Mouse (Mus musculus) midbrain, embryonic 13.5 days (tissue): ENCODE results near the gene Popdc2. TPM values are rescaled to one million over a fixed set of nuclear protein-coding genes. Genes with fewer than 3 reads are reported as not detected.

Experiments
- ATAC-seq: fragments of 200-750 bp; cut with Nextera tagmentation; 2 replicates; pipeline ENCODE4 v1.8.0; 2017; ENCODE audit warnings: mild to moderate bottlenecking, moderate TSS enrichment, moderate library complexity
- H3K27ac ChIP-seq: fragments of 300-500 bp; sonication (generic); 2 replicates; pipeline ENCODE4 v1.5.1; 2015; ENCODE audit warnings: inconsistent platforms, mild to moderate bottlenecking, moderate library complexity
- H3K27me3 ChIP-seq: fragments of 300-500 bp; sonication (generic); 2 replicates; pipeline ENCODE4 v1.6.1; 2015; ENCODE audit warnings: mild to moderate bottlenecking, inconsistent platforms
- H3K36me3 ChIP-seq: fragments of 300-500 bp; sonication (generic); 2 replicates; pipeline ENCODE4 v1.6.1; 2015; ENCODE audit warnings: mild to moderate bottlenecking, inconsistent platforms
- H3K4me1 ChIP-seq: fragments of 300-500 bp; sonication (generic); replicated peaks from 2 replicates; pipeline ENCODE4 v1.6.1; 2015; ENCODE audit warnings: inconsistent platforms
- H3K4me2 ChIP-seq: fragments of 300-500 bp; sonication (generic); replicated peaks from 2 replicates; pipeline ENCODE4 v1.6.1; 2015; ENCODE audit warnings: moderate library complexity, mild to moderate bottlenecking, inconsistent platforms
- H3K4me3 ChIP-seq: fragments of 300-500 bp; sonication (generic); replicated peaks from 2 replicates; pipeline ENCODE4 v1.5.1; 2015; ENCODE audit warnings: mild to moderate bottlenecking, inconsistent platforms
- H3K9ac ChIP-seq: fragments of 300-500 bp; sonication (generic); replicated peaks from 2 replicates; pipeline ENCODE4 v1.6.1; 2015; ENCODE audit warnings: mild to moderate bottlenecking, inconsistent platforms
- H3K9me3 ChIP-seq: fragments of 300-500 bp; sonication (generic); 2 replicates; pipeline ENCODE4 v1.6.1; 2016; ENCODE audit warnings: mild to moderate bottlenecking, inconsistent platforms
- WGBS: fragments of 180-500 bp; shearing (Covaris S2); methylation state at CpG from one replicate; pipeline ENCODE4 v1.1.7; 2015; 5-methylcytosine and 5-hydroxymethylcytosine counted together
- polyA plus RNA-seq: library from polyadenylated mRNA; unstranded; fragments of >200 nt; fragmentation: Nextera tagmentation; extraction: Ambion mirVana; gene quantifications from 2 replicates; pipeline ENCODE4 v1.2.1, GENCODE M21; 2015

The Popdc2 gene
- polyA plus RNA-seq, 1 experiment from 2014 or later, result 0.51 TPM

GRCm38 (mm10) chr16:38370633-38371374, 8.8 kb downstream of the Popdc2 start:
- no peaks in the 10 kb centered on the region for H3K9me3 ChIP-seq
- WGBS, result 89% methylated on average over 8 of the region's 8 CpGs
- no peak overlapping the region for H3K9ac ChIP-seq
- no peaks in the 10 kb centered on the region for H3K27me3 ChIP-seq
- H3K4me1 ChIP-seq, result peaks cover 1% of the 10 kb centered on the region; the same call in 1 of the 2 replicates
- H3K36me3 ChIP-seq, result no peaks in the 10 kb centered on the region
- H3K27ac ChIP-seq, result no peak overlapping the region
- H3K4me2 ChIP-seq, result no peak overlapping the region
- H3K4me3 ChIP-seq, result no peak overlapping the region
- no peak for ATAC-seq

DNA sequence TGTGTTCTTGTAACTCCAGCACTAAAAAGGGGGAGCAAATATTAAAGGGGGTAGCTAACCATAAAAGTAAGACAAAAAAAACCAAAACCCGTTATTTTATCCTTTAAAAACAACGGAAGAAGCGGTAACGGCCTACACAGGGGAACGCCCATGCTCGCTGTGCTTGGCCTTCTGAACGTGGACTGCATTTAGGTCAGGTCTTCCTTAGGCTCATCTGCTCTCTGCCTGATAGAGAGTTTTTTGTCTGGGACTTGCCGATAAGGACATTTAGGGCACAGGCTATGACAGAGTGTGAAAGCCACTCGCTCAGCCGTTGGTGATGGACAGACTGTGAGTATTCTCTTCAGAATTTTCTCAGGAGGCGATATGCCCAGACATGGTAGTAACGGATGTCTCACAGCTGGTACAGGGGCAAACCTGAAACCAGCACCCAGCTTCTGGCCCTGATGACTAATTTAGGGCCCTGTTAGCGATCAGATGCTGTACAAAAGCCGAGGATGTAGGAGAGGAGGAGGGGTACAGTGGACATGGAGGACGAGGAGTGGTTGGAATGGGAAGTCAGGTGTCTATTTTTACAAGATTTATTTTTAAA, 9.8 kb downstream of the Popdc2 start:
- Histone ChIP-seq H3K36me3 (no peaks in the 10 kb centered on the region), H3K4me3 (no peak overlapping the region), H3K9ac (no peak overlapping the region), H3K27me3 (no peaks in the 10 kb centered on the region), H3K9me3 (no peaks in the 10 kb centered on the region), H3K4me1 (peaks cover 10% of the 10 kb centered on the region), H3K27ac (no peak overlapping the region), H3K4me2 (no peak overlapping the region)
- no peak for ATAC-seq
- 90% methylated on average over 15 of the region's 15 CpGs for WGBS

DNA sequence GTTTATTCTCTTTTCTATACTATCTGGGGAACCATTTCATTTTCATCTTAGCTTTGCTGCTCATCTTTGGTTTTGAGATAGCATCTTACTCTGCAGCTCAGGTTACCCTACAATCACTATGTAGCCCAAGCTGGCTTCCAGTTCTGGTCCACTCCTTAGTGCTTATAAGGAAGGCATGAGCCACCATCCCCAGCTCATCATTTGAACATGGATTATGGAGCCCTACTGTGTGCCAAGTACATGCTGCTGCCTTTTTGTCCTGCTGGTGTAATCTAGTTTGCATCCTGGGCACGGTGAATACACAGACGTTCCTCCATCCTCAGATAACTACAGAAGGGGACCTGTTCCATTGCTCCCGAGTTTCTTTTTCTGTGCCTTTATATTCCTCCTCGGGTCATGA, 10.9 kb downstream of the Popdc2 start:
- Histone ChIP-seq H3K9ac (no peak overlapping the region), H3K27ac (no peak overlapping the region), H3K4me3 (no peak overlapping the region), H3K27me3 (no peaks in the 10 kb centered on the region), H3K36me3 (no peaks in the 10 kb centered on the region), H3K4me2 (no peak overlapping the region), H3K4me1 (peaks cover 14% of the 10 kb centered on the region), H3K9me3 (no peaks in the 10 kb centered on the region)
- 81% methylated on average over 4 of the region's 4 CpGs for WGBS
- ATAC-seq, result no peak

- Histone ChIP-seq H3K4me1 (peaks cover 14% of the 10 kb centered on the region), H3K27me3 (no peaks in the 10 kb centered on the region), H3K4me2 (no peak overlapping the region), H3K27ac (no peak overlapping the region), H3K9ac (no peak overlapping the region), H3K4me3 (no peak overlapping the region), H3K9me3 (no peaks in the 10 kb centered on the region), H3K36me3 (no peaks in the 10 kb centered on the region)
- no peak for ATAC-seq
- 81% methylated on average over 10 of the region's 10 CpGs for WGBS
Measured at GRCm38 (mm10) chr16:38373439-38373838, 11.4 kb downstream of the Popdc2 start.

- no peak overlapping the region for H3K9ac ChIP-seq
- H3K4me3 ChIP-seq, result no peak overlapping the region
- WGBS, result 83% methylated on average over 16 of the region's 16 CpGs
- no peaks in the 10 kb centered on the region for H3K27me3 ChIP-seq
- no peaks in the 10 kb centered on the region for H3K36me3 ChIP-seq
- ATAC-seq, result no peak
- no peaks in the 10 kb centered on the region for H3K9me3 ChIP-seq
- no peak overlapping the region for H3K27ac ChIP-seq
- H3K4me1 ChIP-seq, result peaks cover 14% of the 10 kb centered on the region
- no peak overlapping the region for H3K4me2 ChIP-seq
Measured at GRCm38 (mm10) chr16:38373941-38374340, 11.9 kb downstream of the Popdc2 start.

GRCm38 (mm10) chr16:38374379-38375140, 12.6 kb downstream of the Popdc2 start:
- no peak overlapping the region for H3K4me3 ChIP-seq
- no peaks in the 10 kb centered on the region for H3K9me3 ChIP-seq
- H3K27me3 ChIP-seq, result no peaks in the 10 kb centered on the region
- WGBS, result 88% methylated on average over 10 of the region's 10 CpGs
- no peak overlapping the region for H3K4me2 ChIP-seq
- ATAC-seq, result no peak
- no peaks in the 10 kb centered on the region for H3K36me3 ChIP-seq
- no peak overlapping the region for H3K9ac ChIP-seq
- H3K27ac ChIP-seq, result no peak overlapping the region
- peaks cover 14% of the 10 kb centered on the region for H3K4me1 ChIP-seq

DNA sequence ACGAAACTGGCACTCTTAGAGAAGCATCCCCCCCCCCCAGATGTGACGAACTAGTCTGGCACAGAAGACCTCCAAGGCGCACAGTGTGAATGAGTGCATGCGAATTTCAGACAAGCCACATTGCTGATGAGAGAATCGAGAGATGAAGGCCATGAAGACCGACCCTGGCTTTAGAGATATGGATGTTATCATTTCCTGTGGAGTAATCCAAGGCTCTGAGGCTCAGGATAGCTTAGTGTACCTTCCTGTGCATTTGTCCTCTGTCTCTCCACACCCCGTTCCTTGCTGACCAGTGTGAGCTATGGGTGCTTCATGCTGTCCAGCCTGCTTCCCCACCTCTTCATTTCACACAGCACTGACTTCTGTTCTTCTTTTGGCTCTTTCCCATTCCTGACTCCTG, 13.2 kb downstream of the Popdc2 start:
- H3K36me3 ChIP-seq, result no peaks in the 10 kb centered on the region
- H3K4me1 ChIP-seq, result peaks cover 14% of the 10 kb centered on the region
- no peaks in the 10 kb centered on the region for H3K27me3 ChIP-seq
- no peak overlapping the region for H3K9ac ChIP-seq
- ATAC-seq, result no peak
- H3K27ac ChIP-seq, result no peak overlapping the region
- WGBS, result 88% methylated on average over 7 of the region's 7 CpGs
- no peak overlapping the region for H3K4me3 ChIP-seq
- H3K9me3 ChIP-seq, result no peaks in the 10 kb centered on the region
- no peak overlapping the region for H3K4me2 ChIP-seq

DNA sequence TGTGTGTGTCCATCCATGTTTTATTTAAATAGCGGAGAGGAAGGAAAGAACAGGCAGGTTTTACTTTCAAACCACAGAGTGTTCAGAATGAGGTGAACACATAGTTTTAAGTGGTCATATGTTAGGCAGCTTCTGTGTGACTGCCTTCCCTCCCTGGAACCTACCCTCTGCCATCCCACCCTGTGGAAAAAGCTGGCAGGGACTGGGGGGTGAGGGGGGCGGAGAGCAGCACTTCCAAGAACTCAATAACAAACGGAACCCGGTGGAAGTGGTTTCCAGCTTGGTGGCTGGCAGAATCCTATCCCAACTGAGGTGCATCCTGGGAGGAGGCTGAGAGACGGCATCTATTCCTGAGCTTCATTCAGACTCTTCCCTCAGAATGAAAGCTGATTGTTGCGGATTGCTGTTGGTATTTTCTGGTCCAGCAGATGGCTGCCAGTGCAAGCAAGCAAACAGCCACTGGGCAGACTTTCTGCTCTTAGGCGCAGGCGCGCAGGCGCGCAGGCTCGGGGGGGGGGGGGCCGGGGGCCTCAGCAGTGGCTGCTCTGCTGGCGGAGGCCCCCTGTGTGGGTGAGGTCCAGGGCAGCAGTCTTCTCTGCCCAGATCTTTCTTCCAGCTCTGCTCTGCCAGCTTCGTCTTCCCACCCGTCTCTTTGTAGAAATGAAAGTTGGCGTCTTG, 14.3 kb downstream of the Popdc2 start:
- 31% methylated on average over 16 of the region's 17 CpGs for WGBS
- no peaks in the 10 kb centered on the region for H3K36me3 ChIP-seq
- ATAC-seq, result peak; percentile 92

GRCm38 (mm10) chr16:38376841-38377249, 14.8 kb downstream of the Popdc2 start:
- WGBS, result 56% methylated on average over 8 of the region's 8 CpGs

More for the DNA sequence above, 14.3 kb downstream of the Popdc2 start:
- Histone ChIP-seq H3K9ac (peak overlapping the region; percentile 61), H3K27ac (peak overlapping the region; percentile 76), H3K4me3 (peak overlapping the region; percentile 24), H3K4me2 (peak overlapping the region; percentile 50), H3K9me3 (no peaks in the 10 kb centered on the region), H3K4me1 (peaks cover 14% of the 10 kb centered on the region), H3K27me3 (no peaks in the 10 kb centered on the region)

DNA sequence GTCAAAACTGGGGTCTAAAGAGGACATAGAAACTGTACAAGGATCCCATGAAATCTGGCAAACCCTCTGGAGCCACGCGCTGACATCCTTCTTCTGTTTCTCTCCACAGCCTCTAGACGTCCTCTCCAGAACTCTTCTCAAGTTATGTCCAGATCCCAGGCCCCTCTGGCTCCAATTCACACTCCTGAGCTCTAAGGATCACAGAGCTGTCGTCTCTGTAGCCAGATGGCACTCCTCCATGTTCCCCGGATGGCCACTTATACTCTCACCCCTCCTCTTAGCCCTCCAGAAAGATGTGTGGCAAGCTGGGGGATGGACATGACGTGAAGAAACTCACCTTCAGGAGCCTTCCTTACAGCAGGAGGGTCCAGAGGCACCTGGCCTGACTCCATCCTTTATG, 15.5 kb downstream of the Popdc2 start:
- Histone ChIP-seq H3K27ac (no peak overlapping the region), H3K27me3 (no peaks in the 10 kb centered on the region), H3K4me1 (peaks cover 14% of the 10 kb centered on the region), H3K9me3 (no peaks in the 10 kb centered on the region), H3K4me3 (no peak overlapping the region), H3K36me3 (no peaks in the 10 kb centered on the region), H3K9ac (no peak overlapping the region), H3K4me2 (no peak overlapping the region)
- no peak for ATAC-seq
- WGBS, result 85% methylated on average over 6 of the region's 6 CpGs

More at GRCm38 (mm10) chr16:38376841-38377249, 14.8 kb downstream of the Popdc2 start:
- H3K27ac ChIP-seq, result peak overlapping the region; percentile 76
- H3K27me3 ChIP-seq, result no peaks in the 10 kb centered on the region
- peak; percentile 47 for ATAC-seq
- peak overlapping the region; percentile 50 for H3K4me2 ChIP-seq
- H3K36me3 ChIP-seq, result no peaks in the 10 kb centered on the region
- H3K9ac ChIP-seq, result 0 out of 2 replicates have a peak overlapping the region, but pooled peaks have one; percentile 61
- H3K4me3 ChIP-seq, result peak overlapping the region; percentile 24
- H3K9me3 ChIP-seq, result no peaks in the 10 kb centered on the region
- peaks cover 14% of the 10 kb centered on the region for H3K4me1 ChIP-seq

GRCm38 (mm10) chr16:38378591-38378990, 16.6 kb downstream of the Popdc2 start:
- ATAC-seq, result no peak
- Histone ChIP-seq H3K9me3 (no peaks in the 10 kb centered on the region), H3K27ac (no peak overlapping the region), H3K4me2 (no peak overlapping the region), H3K4me3 (no peak overlapping the region), H3K27me3 (no peaks in the 10 kb centered on the region), H3K9ac (no peak overlapping the region), H3K36me3 (no peaks in the 10 kb centered on the region), H3K4me1 (peaks cover 14% of the 10 kb centered on the region)
- WGBS, result 77% methylated on average over 6 of the region's 6 CpGs

DNA sequence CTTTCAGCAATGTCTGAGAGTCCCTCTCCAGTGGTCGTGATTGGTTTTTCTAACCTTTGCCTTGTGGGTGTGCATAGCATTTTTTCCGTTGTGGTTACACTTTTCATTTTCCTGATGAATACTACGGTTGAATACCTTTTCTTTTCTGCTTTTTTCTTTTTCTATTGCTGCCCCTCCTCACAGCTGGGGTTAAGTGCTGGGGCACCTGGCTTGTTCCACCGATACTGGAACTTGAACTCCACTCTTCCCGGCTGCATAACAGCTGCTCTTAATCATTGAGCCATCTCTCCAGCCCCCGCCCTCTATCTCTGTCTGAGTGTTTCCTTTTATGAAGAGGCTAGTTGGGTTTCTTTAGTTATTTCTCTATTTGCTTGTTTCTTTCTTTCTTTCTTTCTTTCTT, 17.1 kb downstream of the Popdc2 start:
- Histone ChIP-seq H3K4me1 (peaks cover 14% of the 10 kb centered on the region), H3K4me2 (no peak overlapping the region), H3K4me3 (no peak overlapping the region), H3K27me3 (no peaks in the 10 kb centered on the region), H3K27ac (no peak overlapping the region), H3K9me3 (no peaks in the 10 kb centered on the region), H3K36me3 (no peaks in the 10 kb centered on the region), H3K9ac (no peak overlapping the region)
- ATAC-seq, result no peak
- 61% methylated on average over 6 of the region's 6 CpGs for WGBS
